Mouse (Mus musculus) heart, embryonic 15.5 days (tissue): ENCODE data around the gene Cylc2. TPM values are rescaled to one million over a fixed set of nuclear protein-coding genes. Genes with fewer than 3 reads are reported as not detected.

Source experiments
- ATAC-seq: fragments of 200-750 bp; cut with Nextera tagmentation; replicated peaks from 2 replicates; pipeline ENCODE4 v1.8.0; 2017; ENCODE audit warnings: low read depth, moderate TSS enrichment; ENCODE audit not compliant: insufficient number of reproducible peaks, insufficient read depth, low FRiP score
- H3K27ac ChIP-seq: fragments of 300-500 bp; sonication (generic); 2 replicates; pipeline ENCODE4 v1.5.1; 2015; ENCODE audit warnings: mild to moderate bottlenecking, inconsistent platforms
- H3K27me3 ChIP-seq: fragments of 300-500 bp; sonication (generic); 2 replicates; pipeline ENCODE4 v1.6.1; 2015; ENCODE audit warnings: inconsistent platforms
- H3K36me3 ChIP-seq: fragments of 300-500 bp; sonication (generic); 2 replicates; pipeline ENCODE4 v1.6.1; 2015; ENCODE audit warnings: mild to moderate bottlenecking, inconsistent platforms
- H3K4me1 ChIP-seq: fragments of 300-500 bp; sonication (generic); replicated peaks from 2 replicates; pipeline ENCODE4 v1.6.1; 2015; ENCODE audit warnings: inconsistent platforms
- H3K4me2 ChIP-seq: fragments of 300-500 bp; sonication (generic); 2 replicates; pipeline ENCODE4 v1.6.1; 2015; ENCODE audit warnings: inconsistent platforms, mild to moderate bottlenecking, moderate library complexity
- H3K4me3 ChIP-seq: fragments of 300-500 bp; sonication (generic); 2 replicates; pipeline ENCODE4 v1.5.1; 2015; ENCODE audit warnings: mild to moderate bottlenecking, inconsistent platforms
- H3K9ac ChIP-seq: fragments of 300-500 bp; sonication (generic); 2 replicates; pipeline ENCODE4 v1.6.1; 2015; ENCODE audit warnings: mild to moderate bottlenecking, inconsistent platforms
- H3K9me3 ChIP-seq: fragments of 300-500 bp; sonication (generic); replicated peaks from 2 replicates; pipeline ENCODE4 v1.6.1; 2016; ENCODE audit warnings: inconsistent platforms
- WGBS: fragments of 180-500 bp; shearing (Covaris S2); methylation state at CpG from one replicate; pipeline ENCODE4 v1.1.7; 2015; ENCODE audit warnings: mixed read lengths; 5-methylcytosine and 5-hydroxymethylcytosine counted together
- polyA plus RNA-seq: library from polyadenylated mRNA; unstranded; fragments of >200 nt; fragmentation: Nextera tagmentation; extraction: Ambion mirVana; gene quantifications from 2 replicates; pipeline ENCODE4 v1.2.1, GENCODE M21; 2015

Cylc2 gene
- polyA plus RNA-seq, result not detected in 2 replicates

DNA sequence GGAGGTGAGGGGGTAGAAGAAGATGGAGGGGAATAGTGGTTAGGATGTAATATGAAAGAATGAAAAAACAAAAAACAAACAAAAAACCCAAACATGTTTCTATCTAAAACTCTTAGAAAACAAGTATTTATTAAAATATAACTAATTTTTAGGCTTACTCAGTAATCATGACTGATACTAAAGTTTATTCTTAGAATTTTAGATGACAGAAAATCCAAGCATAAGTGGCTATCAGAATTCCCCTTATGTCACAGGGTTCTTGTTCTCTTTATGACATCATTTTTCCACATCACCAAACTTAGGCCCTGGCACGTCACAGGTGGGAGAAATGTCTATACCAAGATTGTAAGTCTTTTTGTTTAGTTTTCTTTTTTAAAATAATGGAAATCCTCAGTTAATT, at the start of gene Cylc2:
TSS of gene Cylc2 (plus strand) at position 301 of the 400 bp plus-strand sequence.
- Histone ChIP-seq H3K4me2 (no peak within 1 kb of the TSS), H3K9me3 (no peaks in the 10 kb centered on the region), H3K36me3 (no peaks in the 10 kb centered on the region), H3K9ac (no peak within 1 kb of the TSS), H3K27ac (no peak within 1 kb of the TSS), H3K4me3 (no peak within 1 kb of the TSS), H3K27me3 (no peaks in the 10 kb centered on the region), H3K4me1 (no peaks in the 10 kb centered on the region)
- no peak for ATAC-seq
- 75% methylated on average over 1 of the region's 1 CpGs for WGBS
